In the genomic region with DNA sequence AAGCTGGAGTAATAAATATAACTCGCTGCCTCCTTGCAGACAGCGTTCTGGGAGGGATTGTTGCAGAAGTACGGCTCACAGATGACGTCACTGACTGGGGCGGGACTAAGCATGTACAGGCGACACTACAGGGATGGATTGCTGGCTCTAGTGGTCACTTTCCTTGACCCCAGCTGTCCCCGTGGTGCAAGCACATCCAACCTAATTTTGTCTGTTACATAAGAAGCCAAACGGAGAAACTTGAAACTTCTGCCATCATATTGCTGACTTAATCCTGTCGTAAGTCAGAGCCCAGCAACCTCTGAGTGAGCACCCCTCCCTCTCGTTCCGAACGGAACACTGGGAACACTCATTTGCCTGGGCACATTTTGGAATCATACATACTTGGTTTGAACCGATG, we compare ENCODE assay signal across 8 mouse cellular contexts. TPM values are rescaled to one million over a fixed set of nuclear protein-coding genes. Genes with fewer than 3 reads are reported as not detected.
A peak's percentile ranks its signal among the peaks of the same experiment; 100 is the strongest.
DNase-seq lines count a peak whose midpoint lies in the region; ATAC-seq and TF ChIP-seq lines count a peak whose summit lies in the region.

No protein-coding gene starts in this region.

- no peak overlapping the region for H3K9ac ChIP-seq in neural tube, embryonic 14.5 days (replicated peaks; ENCODE audit: low read depth, low read length)

- H3K4me2 ChIP-seq in neural tube, embryonic 14.5 days (ENCODE audit: low read depth, low read length): peak overlapping the region; percentile 48

- H3K36me3 ChIP-seq in neural tube, embryonic 14.5 days (ENCODE audit: control insufficient read depth, insufficient read depth, low read length): no peaks in the 10 kb centered on the region

- peak; percentile 86 for DNase-seq in NIH3T3 (ENCODE audit: low read depth)
- DNase-seq in cerebellum, adult 8-10 months: peak; percentile 10
- peak; percentile 70 for DNase-seq in heart, postnatal 4 days
- peak; percentile 31 to 48 for DNase-seq in layer of hippocampus, adult 2 months (ENCODE audit: low spot score in 2 of 2)
- DNase-seq in lung, adult 18-20 months: peak; percentile 77 to 78
- DNase-seq in urinary bladder, postnatal 10 days (ENCODE audit: low spot score): peak; percentile 20

- TF ChIP-seq CTCF in layer of hippocampus, adult 2 months (conservative IDR thresholded peaks at IDR 0.05): no peak

- H3K27me3 ChIP-seq in neural tube, embryonic 14.5 days (ENCODE audit: control insufficient read depth, insufficient read depth, low read length): no peaks in the 10 kb centered on the region

- no peaks in the 10 kb centered on the region for H3K4me1 ChIP-seq in neural tube, embryonic 14.5 days (ENCODE audit: control insufficient read depth, insufficient read depth, low read length)

- 29% methylated on average over 13 of the region's 13 CpGs for WGBS in neural tube, embryonic 14.5 days

- peak; percentile 99 for ATAC-seq in frontal cortex, adult (ENCODE audit: low TSS enrichment)
- peak; percentile 79 for ATAC-seq in neural tube, embryonic 14.5 days (ENCODE audit: low read depth)

- H3K9me3 ChIP-seq in neural tube, embryonic 14.5 days (ENCODE audit: control insufficient read depth, low read length): no peaks in the 10 kb centered on the region

- no peak overlapping the region for H3K27ac ChIP-seq in layer of hippocampus, adult 2 months
- H3K27ac ChIP-seq in neural tube, embryonic 14.5 days (ENCODE audit: low read depth, low read length): no peak overlapping the region

- H3K4me3 ChIP-seq in layer of hippocampus, adult 2 months: peak overlapping the region; percentile 53
- H3K4me3 ChIP-seq in neural tube, embryonic 14.5 days (ENCODE audit: low read depth, low read length): peak overlapping the region; percentile 23; the same call in 1 of the 2 replicates

RNA-seq across cellular contexts. Expression of a gene that starts 52.1 kb away (rescaled TPM):
- total RNA-seq in heart, postnatal 4 days (2021): 100 to 1,000 TPM; 159 to 165 TPM
- total RNA-seq in layer of hippocampus, adult 2 months (2021): 100 to 1,000 TPM; 300 to 302 TPM
- 287 and 292 TPM in 2 replicates for polyA plus RNA-seq in neural tube, embryonic 14.5 days (2014; fragmentation: Nextera tagmentation; extraction: Ambion mirVana)

Comparison
In these comparisons a context has a peak if more than half of its experiments do, and no peak if none do; other contexts are left out.
1. DNase-seq: peak in every context shown above with its lines; median percentile 86 in NIH3T3; 78 in lung, adult 18-20 months; 70 in heart, postnatal 4 days; 40 in layer of hippocampus, adult 2 months; 20 in urinary bladder, postnatal 10 days; 10 in cerebellum, adult 8-10 months.